Comparison of ENCODE assay signal across 7 mouse cellular contexts in genomic region chr2:152553774-152554423, GRCm38 (mm10). TPM values are rescaled to one million over a fixed set of nuclear protein-coding genes. Genes with fewer than 3 reads are reported as not detected.
DNase-seq lines count a peak whose midpoint lies in the region; ATAC-seq and TF ChIP-seq lines count a peak whose summit lies in the region.

No protein-coding gene starts in this region.

- POLR2A ChIA-PET in Patski (lab: Charles Lee) = interaction anchor here (0.6 kb wide), 1 partner anchor 22 kb away, joined by 4 read pairs; no protein-coding TSS in a partner anchor

- peak; percentile 84 for ATAC-seq in Patski
- ATAC-seq in hindbrain, embryonic 16.5 days = no peak

- peak; percentile 94 for TF ChIP-seq CTCF in Patski (IDR thresholded peaks at IDR 0.05)
- TF ChIP-seq CTCF in cerebellum, adult 2 months (IDR thresholded peaks at IDR 0.05; ENCODE audit: borderline replicate concordance, insufficient read depth, low read depth, low read length) = peak; percentile 71

- no peaks in the 10 kb centered on the region for H3K9me3 ChIP-seq in hindbrain, embryonic 16.5 days (ENCODE audit: control insufficient read depth, low read length)

- H3K4me3 ChIP-seq in cerebellum, adult 2 months (replicated peaks; ENCODE audit: insufficient read depth, low read depth, low read length) = no peak overlapping the region
- no peak overlapping the region for H3K4me3 ChIP-seq in hindbrain, embryonic 16.5 days (ENCODE audit: low read length)

- H3K9ac ChIP-seq in hindbrain, embryonic 16.5 days (ENCODE audit: low read depth, low read length) = peak overlapping the region; percentile 49; the same call in 1 of the 2 replicates

- no peaks in the 10 kb centered on the region for H3K4me1 ChIP-seq in cerebellum, adult 2 months (ENCODE audit: control insufficient read depth, insufficient read depth, low read length)
- peaks cover 5% of the 10 kb centered on the region; the same call in 1 of the 2 replicates for H3K4me1 ChIP-seq in hindbrain, embryonic 16.5 days (ENCODE audit: control insufficient read depth, insufficient read depth, low read depth, low read length)

- TF ChIP-seq POLR2A in cerebellum, adult 2 months (IDR thresholded peaks at IDR 0.05; ENCODE audit: borderline replicate concordance, insufficient read depth, low read length) = no peak

- H3K36me3 ChIP-seq in hindbrain, embryonic 16.5 days (ENCODE audit: control insufficient read depth, insufficient read depth, low read length) = no peaks in the 10 kb centered on the region

- in situ Hi-C loops in Patski (cut with MboI; ENCODE audit: low pct_unique_long_range_greater_than_20kb) = no loop called here

- H3K27me3 ChIP-seq in Patski = no peaks in the 10 kb centered on the region
- H3K27me3 ChIP-seq in cerebellum, adult 2 months (ENCODE audit: control insufficient read depth, insufficient read depth, low read length) = no peaks in the 10 kb centered on the region; the same call in 1 of the 2 replicates
- no peaks in the 10 kb centered on the region for H3K27me3 ChIP-seq in hindbrain, embryonic 16.5 days (replicated peaks; ENCODE audit: control insufficient read depth, insufficient read depth, low read length)

- H3K27ac ChIP-seq in cerebellum, adult 2 months (ENCODE audit: insufficient read depth, low read length) = no peak overlapping the region
- no peak overlapping the region for H3K27ac ChIP-seq in hindbrain, embryonic 16.5 days (ENCODE audit: low read depth, low read length)

- 15% methylated on average over 16 of the region's 16 CpGs for WGBS in cerebellum, adult 2 months
- WGBS in hindbrain, embryonic 16.5 days = 12% methylated on average over 16 of the region's 16 CpGs

- H3K4me2 ChIP-seq in hindbrain, embryonic 16.5 days (ENCODE audit: low read length) = peak overlapping the region; percentile 48

- CTCF ChIA-PET in Patski (lab: Charles Lee) = interaction anchor here (0.8 to 4.8 kb wide), 14 partner anchors 10 to 161 kb away, joined by 3 to 26 read pairs (median 4); partner anchors contain the start of gene Defb36

- DNase-seq in Patski (ENCODE audit: low read depth, low spot score) = no peak
- peak; percentile 27 to 52 for DNase-seq in cerebellum, adult 2 months
- DNase-seq in forelimb bud, embryonic 11.5 days (ENCODE audit: low read depth, low spot score) = peak; percentile 64
- peak; percentile 41 for DNase-seq in left cerebral cortex, adult 11 months (ENCODE audit: low spot score)
- peak; percentile 75 for DNase-seq in mesoderm, embryonic 11.5 days (ENCODE audit: low read depth, low spot score)
- peak; percentile 76 for DNase-seq in right cerebral cortex, postnatal 4 days

RNA-seq across cellular contexts. Expression of gene Defb29, which starts 14.0 kb away (rescaled TPM):
- polyA plus RNA-seq in Patski (2021) = 0.14 TPM
- not detected in 2 replicates for polyA plus RNA-seq in cerebellum, adult 2 months (2012; rRNA removed)
- not detected in 2 replicates for polyA plus RNA-seq in hindbrain, embryonic 16.5 days (2015; fragmentation: Nextera tagmentation; extraction: Ambion mirVana)

RNA-seq across cellular contexts. Expression of gene Gm17416, which starts 15.2 kb away (rescaled TPM):
- polyA plus RNA-seq in Patski (2021) = 0.83 TPM
- polyA plus RNA-seq in cerebellum, adult 2 months (2012; rRNA removed) = not detected in 2 replicates
- not detected in 2 replicates for polyA plus RNA-seq in hindbrain, embryonic 16.5 days (2015; fragmentation: Nextera tagmentation; extraction: Ambion mirVana)

RNA-seq across cellular contexts. Expression of gene Defb21, which starts 18.6 kb away (rescaled TPM):
- not detected for polyA plus RNA-seq in Patski (2021)
- not detected in 2 replicates for polyA plus RNA-seq in cerebellum, adult 2 months (2012; rRNA removed)
- polyA plus RNA-seq in hindbrain, embryonic 16.5 days (2015; fragmentation: Nextera tagmentation; extraction: Ambion mirVana) = not detected in 2 replicates

RNA-seq across cellular contexts. Expression of gene Defb19, which starts 26.2 kb away (rescaled TPM):
- not detected for polyA plus RNA-seq in Patski (2021)
- polyA plus RNA-seq in cerebellum, adult 2 months (2012; rRNA removed) = not detected in 2 replicates
- polyA plus RNA-seq in hindbrain, embryonic 16.5 days (2015; fragmentation: Nextera tagmentation; extraction: Ambion mirVana) = not detected in 2 replicates

RNA-seq across cellular contexts. Expression of gene Defb28, which starts 35.8 kb away (rescaled TPM):
- polyA plus RNA-seq in Patski (2021) = 0.22 TPM
- not detected in 2 replicates for polyA plus RNA-seq in cerebellum, adult 2 months (2012; rRNA removed)
- polyA plus RNA-seq in hindbrain, embryonic 16.5 days (2015; fragmentation: Nextera tagmentation; extraction: Ambion mirVana) = not detected in 2 replicates
